Comparison of ENCODE assay signal across 26 mouse cellular contexts in genomic region chr1:156226903-156227302, GRCm38 (mm10). TPM values are rescaled to one million over a fixed set of nuclear protein-coding genes. Genes with fewer than 3 reads are reported as not detected.
DNase-seq lines count a peak whose midpoint lies in the region; ATAC-seq lines count a peak whose summit lies in the region.
"Had no signal": no experiment of that assay in that cellular context is flagged by ENCODE, and none has a peak within 500 bp of the region (broad histone marks: within the 10 kb centered on the region; RNA-seq: fewer than 3 reads in every experiment).

No protein-coding gene starts in this region.

- DNase-seq in heart, embryonic 10.5 days (ENCODE audit: low spot score), result peak; percentile 71
- DNase-seq in midbrain, embryonic 10.5 days (ENCODE audit: low spot score), result no peak
- no peak for DNase-seq in embryo, embryonic 10.5 days (ENCODE audit: low spot score)
- DNase-seq in adrenal gland, postnatal 36 days, result no peak
- DNase-seq: adrenal gland, adult 8-10 months; adrenal gland, postnatal 25 days; cerebellum, adult 18-20 months; cerebellum, adult 9-10 months; cerebellum, postnatal 14 days; forebrain, postnatal 0 days; gastrocnemius, postnatal 25 days; heart, adult 18-20 months had no signal

- H3K9ac ChIP-seq in heart, embryonic 12.5 days, result no peak overlapping the region
- H3K9ac ChIP-seq in midbrain, embryonic 15.5 days, result no peak overlapping the region
- H3K9ac ChIP-seq in liver, embryonic 15.5 days, result no peak overlapping the region
- H3K9ac ChIP-seq: embryonic facial prominence, embryonic 12.5 days; embryonic facial prominence, embryonic 15.5 days; forebrain, postnatal 0 days; hindbrain, embryonic 12.5 days; hindbrain, embryonic 15.5 days had no signal

- ATAC-seq in heart, embryonic 12.5 days (ENCODE audit: insufficient number of reproducible peaks, low FRiP score), result no peak
- no peak for ATAC-seq in midbrain, embryonic 15.5 days (replicated peaks)
- no peak for ATAC-seq in liver, embryonic 15.5 days (ENCODE audit: insufficient read depth)
- ATAC-seq in megakaryocyte progenitor cell, adult 5-6 weeks (replicated peaks; ENCODE audit: poor library complexity), result 0 out of 2 replicates have a peak, but pooled peaks have one; percentile 26
- ATAC-seq: forebrain, embryonic 14.5 days; forebrain, postnatal 0 days had no signal

- no peaks in the 10 kb centered on the region for H3K27me3 ChIP-seq in heart, embryonic 10.5 days (ENCODE audit: insufficient read depth, poor library complexity, severe bottlenecking)
- H3K27me3 ChIP-seq in heart, embryonic 12.5 days (replicated peaks), result no peaks in the 10 kb centered on the region
- no peaks in the 10 kb centered on the region for H3K27me3 ChIP-seq in midbrain, embryonic 10.5 days (ENCODE audit: low read depth, poor library complexity, severe bottlenecking)
- no peaks in the 10 kb centered on the region for H3K27me3 ChIP-seq in midbrain, embryonic 15.5 days (replicated peaks)
- H3K27me3 ChIP-seq in liver, embryonic 15.5 days, result no peaks in the 10 kb centered on the region
- H3K27me3 ChIP-seq: CH12.LX; embryonic facial prominence, embryonic 12.5 days; embryonic facial prominence, embryonic 15.5 days; hindbrain, embryonic 12.5 days; hindbrain, embryonic 15.5 days had no signal

- no peak overlapping the region for H3K27ac ChIP-seq in heart, embryonic 10.5 days
- H3K27ac ChIP-seq in heart, embryonic 12.5 days (ENCODE audit: poor library complexity, severe bottlenecking), result no peak overlapping the region
- peak overlapping the region; percentile 4; the same call in 1 of the 2 replicates for H3K27ac ChIP-seq in midbrain, embryonic 10.5 days (replicated peaks)
- no peak overlapping the region for H3K27ac ChIP-seq in midbrain, embryonic 15.5 days
- H3K27ac ChIP-seq in liver, embryonic 15.5 days (replicated peaks), result 0 out of 2 replicates have a peak overlapping the region, but pooled peaks have one; percentile 30
- H3K27ac ChIP-seq: embryonic facial prominence, embryonic 12.5 days; embryonic facial prominence, embryonic 15.5 days; hindbrain, embryonic 12.5 days; hindbrain, embryonic 15.5 days had no signal

- 54% methylated on average over 5 of the region's 5 CpGs for WGBS in heart, embryonic 10.5 days
- 46% methylated on average over 5 of the region's 5 CpGs for WGBS in heart, embryonic 12.5 days
- WGBS in midbrain, embryonic 10.5 days, result 89% methylated on average over 5 of the region's 5 CpGs
- WGBS in midbrain, embryonic 15.5 days, result 64% methylated on average over 5 of the region's 5 CpGs
- 30% methylated on average over 5 of the region's 5 CpGs for WGBS in liver, embryonic 15.5 days (ENCODE audit: insufficient replicate concordance)

- H3K36me3 ChIP-seq in heart, embryonic 10.5 days, result no peaks in the 10 kb centered on the region
- no peaks in the 10 kb centered on the region for H3K36me3 ChIP-seq in heart, embryonic 12.5 days
- no peaks in the 10 kb centered on the region for H3K36me3 ChIP-seq in midbrain, embryonic 10.5 days
- H3K36me3 ChIP-seq in midbrain, embryonic 15.5 days (replicated peaks), result no peaks in the 10 kb centered on the region
- H3K36me3 ChIP-seq in liver, embryonic 15.5 days (replicated peaks), result no peaks in the 10 kb centered on the region
- H3K36me3 ChIP-seq: embryonic facial prominence, embryonic 12.5 days; embryonic facial prominence, embryonic 15.5 days; hindbrain, embryonic 12.5 days; hindbrain, embryonic 15.5 days had no signal

- H3K4me1 ChIP-seq in heart, embryonic 10.5 days, result peaks cover 41% of the 10 kb centered on the region
- peaks cover 39% of the 10 kb centered on the region for H3K4me1 ChIP-seq in heart, embryonic 12.5 days (replicated peaks)
- H3K4me1 ChIP-seq in midbrain, embryonic 10.5 days, result peaks cover 40% of the 10 kb centered on the region
- H3K4me1 ChIP-seq in midbrain, embryonic 15.5 days, result peaks cover 18% of the 10 kb centered on the region
- H3K4me1 ChIP-seq in liver, embryonic 15.5 days (replicated peaks), result peaks cover 71% of the 10 kb centered on the region

- no peak overlapping the region for H3K4me2 ChIP-seq in heart, embryonic 12.5 days
- no peak overlapping the region for H3K4me2 ChIP-seq in midbrain, embryonic 15.5 days
- H3K4me2 ChIP-seq in liver, embryonic 15.5 days, result no peak overlapping the region
- H3K4me2 ChIP-seq: embryonic facial prominence, embryonic 12.5 days; embryonic facial prominence, embryonic 15.5 days; hindbrain, embryonic 12.5 days; hindbrain, embryonic 15.5 days had no signal

- no peak overlapping the region for H3K4me3 ChIP-seq in heart, embryonic 10.5 days
- no peak overlapping the region for H3K4me3 ChIP-seq in heart, embryonic 12.5 days
- H3K4me3 ChIP-seq in midbrain, embryonic 10.5 days, result no peak overlapping the region
- no peak overlapping the region for H3K4me3 ChIP-seq in midbrain, embryonic 15.5 days
- no peak overlapping the region for H3K4me3 ChIP-seq in liver, embryonic 15.5 days (replicated peaks)
- H3K4me3 ChIP-seq: embryonic facial prominence, embryonic 12.5 days; embryonic facial prominence, embryonic 15.5 days; hindbrain, embryonic 12.5 days; hindbrain, embryonic 15.5 days had no signal

- no peaks in the 10 kb centered on the region for H3K9me3 ChIP-seq in heart, embryonic 10.5 days
- H3K9me3 ChIP-seq in heart, embryonic 12.5 days (replicated peaks), result no peaks in the 10 kb centered on the region
- no peaks in the 10 kb centered on the region for H3K9me3 ChIP-seq in midbrain, embryonic 10.5 days (replicated peaks)
- H3K9me3 ChIP-seq in midbrain, embryonic 15.5 days, result no peaks in the 10 kb centered on the region
- H3K9me3 ChIP-seq in liver, embryonic 15.5 days (replicated peaks), result no peaks in the 10 kb centered on the region
- H3K9me3 ChIP-seq: embryonic facial prominence, embryonic 12.5 days; embryonic facial prominence, embryonic 15.5 days; hindbrain, embryonic 12.5 days; hindbrain, embryonic 15.5 days had no signal

RNA-seq across cellular contexts. Expression of gene Fam163a, which starts 22.1 kb away (rescaled TPM):
- 1.1 and 3.1 TPM in 2 replicates for polyA plus RNA-seq in heart, embryonic 10.5 days (2016; fragmentation: Nextera tagmentation; extraction: Ambion mirVana)
- polyA plus RNA-seq in heart, embryonic 12.5 days (2016; fragmentation: Nextera tagmentation; extraction: Ambion mirVana), result 3.0 and 3.6 TPM in 2 replicates
- 4.5 and 7.2 TPM in 2 replicates for polyA plus RNA-seq in midbrain, embryonic 10.5 days (2016; fragmentation: Nextera tagmentation; extraction: Ambion mirVana)
- polyA plus RNA-seq in midbrain, embryonic 15.5 days (2015; fragmentation: Nextera tagmentation; extraction: Ambion mirVana), result 6.5 and 7.5 TPM in 2 replicates
- polyA plus RNA-seq in liver, embryonic 15.5 days (2015; fragmentation: Nextera tagmentation; extraction: Ambion mirVana), result 0.12 TPM in 1 of 2 replicates, not detected in the other
- total RNA-seq in megakaryocyte progenitor cell, adult 5-6 weeks (2015), result not detected in 2 replicates
- total RNA-seq in megakaryocyte progenitor cell, adult 5-6 weeks (2017), result not detected in 2 replicates
- total RNA-seq in adrenal gland, postnatal 36 days (2021), result 1 to 10 TPM; 9.3 to 9.6 TPM
- total RNA-seq: CH12.LX; gastrocnemius, adult 8-10 months; gastrocnemius, postnatal 25 days; hematopoietic stem cell, adult 5-6 weeks; MEL had no signal
- polyA plus RNA-seq: gonadal fat pad, adult 2 months had no signal

Comparison
In these comparisons a context has a peak if more than half of its experiments do, and no peak if none do; other contexts are left out.
1. H3K27ac ChIP-seq: peak in midbrain, embryonic 10.5 days (single experiment) and liver, embryonic 15.5 days (single experiment); none in heart, embryonic 10.5 days (single experiment), heart, embryonic 12.5 days (single experiment) and midbrain, embryonic 15.5 days (single experiment).